8 mouse cellular contexts compared by ENCODE assay signal in genomic region chr15:12321788-12322621, GRCm38 (mm10). TPM values are rescaled to one million over a fixed set of nuclear protein-coding genes. Genes with fewer than 3 reads are reported as not detected.
A peak's percentile ranks its signal among the peaks of the same experiment; 100 is the strongest.
DNase-seq lines count a peak whose midpoint lies in the region; ATAC-seq and TF ChIP-seq lines count a peak whose summit lies in the region.

TSS of gene 1810049J17Rik (minus strand) at chr15:12321899.

- WGBS in forebrain, embryonic 14.5 days: under 1% methylated on average over 67 of the region's 70 CpGs
- under 1% methylated on average over 57 of the region's 70 CpGs for WGBS in hindbrain, embryonic 11.5 days
- WGBS in spleen, adult 2 months: under 1% methylated on average over 54 of the region's 70 CpGs

- H3K27ac ChIP-seq in bone marrow macrophage, adult 2 months (ENCODE audit: insufficient read depth, low read depth, low read length): peak within 1 kb of the TSS; percentile 82
- peak within 1 kb of the TSS; percentile 92 for H3K27ac ChIP-seq in forebrain, embryonic 14.5 days (ENCODE audit: low read depth, low read length)
- peak within 1 kb of the TSS; percentile 92 for H3K27ac ChIP-seq in hindbrain, embryonic 11.5 days (ENCODE audit: low read depth, low read length)
- peak within 1 kb of the TSS; percentile 92 for H3K27ac ChIP-seq in spleen, adult 2 months (ENCODE audit: insufficient read depth, low read length)

- H3K9me3 ChIP-seq in forebrain, embryonic 14.5 days (replicated peaks; ENCODE audit: control insufficient read depth, low read length): no peaks in the 10 kb centered on the region
- no peaks in the 10 kb centered on the region for H3K9me3 ChIP-seq in hindbrain, embryonic 11.5 days (ENCODE audit: control insufficient read depth, low read length)

- no peak for TF ChIP-seq CTCF in bone marrow macrophage, adult 2 months (IDR thresholded peaks at IDR 0.05; ENCODE audit: low read depth, low read length)
- TF ChIP-seq CTCF in spleen, adult 2 months (IDR thresholded peaks at IDR 0.05; ENCODE audit: extremely low read depth, insufficient read depth, insufficient read length, insufficient replicate concordance): no peak

- ATAC-seq in forebrain, embryonic 14.5 days: peak; percentile 49
- ATAC-seq in hindbrain, embryonic 11.5 days (ENCODE audit: low FRiP score): peak; percentile 39
- peak; percentile 23; the same call in 1 of the 2 replicates for ATAC-seq in megakaryocyte progenitor cell, adult 5-6 weeks (replicated peaks; ENCODE audit: poor library complexity)

- H3K27me3 ChIP-seq in forebrain, embryonic 14.5 days (replicated peaks; ENCODE audit: control insufficient read depth, insufficient read depth, low read length): no peaks in the 10 kb centered on the region
- H3K27me3 ChIP-seq in hindbrain, embryonic 11.5 days (ENCODE audit: control insufficient read depth, insufficient read depth, low read length): no peaks in the 10 kb centered on the region
- H3K27me3 ChIP-seq in spleen, adult 2 months (ENCODE audit: control insufficient read depth, insufficient read depth, low read length): no peaks in the 10 kb centered on the region; the same call in 1 of the 2 replicates

- H3K9ac ChIP-seq in forebrain, embryonic 14.5 days (ENCODE audit: low read length): peak within 1 kb of the TSS; percentile 97
- H3K9ac ChIP-seq in hindbrain, embryonic 11.5 days (ENCODE audit: low read depth, low read length): peak within 1 kb of the TSS; percentile 95

- no peaks in the 10 kb centered on the region for H3K36me3 ChIP-seq in forebrain, embryonic 14.5 days (ENCODE audit: control insufficient read depth, insufficient read depth, low read length)
- no peaks in the 10 kb centered on the region for H3K36me3 ChIP-seq in hindbrain, embryonic 11.5 days (ENCODE audit: control insufficient read depth, insufficient read depth, low read length)
- H3K36me3 ChIP-seq in spleen, adult 2 months (ENCODE audit: control insufficient read depth, insufficient read depth, low read length): no peaks in the 10 kb centered on the region

- H3K4me3 ChIP-seq in bone marrow macrophage, adult 2 months (ENCODE audit: insufficient read depth, low read length): peak within 1 kb of the TSS; percentile 99
- peak within 1 kb of the TSS; percentile 98 for H3K4me3 ChIP-seq in forebrain, embryonic 14.5 days (ENCODE audit: low read depth, low read length)
- H3K4me3 ChIP-seq in hindbrain, embryonic 11.5 days (ENCODE audit: low read depth, low read length): peak within 1 kb of the TSS; percentile 98
- peak within 1 kb of the TSS; percentile 92 for H3K4me3 ChIP-seq in spleen, adult 2 months (ENCODE audit: extremely low read depth, insufficient read depth, insufficient read length)

- intact Hi-C loops in left cerebral cortex, postnatal 25 days (cut with DNase I): loop anchor here (5.0 kb wide), 1 partner anchor 115 kb away; the partner anchor contains the start of gene Mtmr12

- no peak for TF ChIP-seq POLR2A in bone marrow macrophage, adult 2 months (IDR thresholded peaks at IDR 0.05; ENCODE audit: borderline replicate concordance, low read depth, low read length)
- no peak for TF ChIP-seq POLR2A in spleen, adult 2 months (IDR thresholded peaks at IDR 0.05; ENCODE audit: low read depth, low read length)

- H3K4me1 ChIP-seq in bone marrow macrophage, adult 2 months (ENCODE audit: control insufficient read depth, insufficient read depth, low read length): peaks cover 13% of the 10 kb centered on the region
- H3K4me1 ChIP-seq in forebrain, embryonic 14.5 days (ENCODE audit: control insufficient read depth, insufficient read depth, low read length): peaks cover 17% of the 10 kb centered on the region
- no peaks in the 10 kb centered on the region for H3K4me1 ChIP-seq in hindbrain, embryonic 11.5 days (replicated peaks; ENCODE audit: control insufficient read depth, insufficient read depth, low read length)
- peaks cover 5% of the 10 kb centered on the region for H3K4me1 ChIP-seq in spleen, adult 2 months (ENCODE audit: control insufficient read depth, insufficient read depth, insufficient read length)

- peak; percentile 61 for DNase-seq in embryo, embryonic 10 days (ENCODE audit: low spot score)
- no peak for DNase-seq in embryo, embryonic 9.5 days (ENCODE audit: extremely low spot score)
- peak; percentile 47 for DNase-seq in forebrain, embryonic 14.5 days (ENCODE audit: low spot score)
- peak; percentile 68 for DNase-seq in hindbrain, embryonic 11.5 days (ENCODE audit: low spot score)
- peak; percentile 37 to 41 for DNase-seq in left cerebral cortex, postnatal 25 days (ENCODE audit: low spot score in 2 of 2)
- DNase-seq in spleen, adult 2 months (ENCODE audit: low read depth in 1 of 2, low spot score in 2 of 2): peak; percentile 11 to 29

- H3K4me2 ChIP-seq in forebrain, embryonic 14.5 days (ENCODE audit: low read length): peak within 1 kb of the TSS; percentile 86
- peak within 1 kb of the TSS; percentile 80 for H3K4me2 ChIP-seq in hindbrain, embryonic 11.5 days (replicated peaks; ENCODE audit: low read depth, low read length)

RNA-seq across cellular contexts. Expression of gene 1810049J17Rik, which starts in this region (rescaled TPM):
- polyA plus RNA-seq in bone marrow macrophage, adult 2 months (2012; ENCODE audit: insufficient read depth, insufficient read length, missing spikeins): not detected in 2 replicates
- polyA plus RNA-seq in forebrain, embryonic 14.5 days (2014; fragmentation: Nextera tagmentation; extraction: Ambion mirVana): 1.2 and 1.6 TPM in 2 replicates
- polyA plus RNA-seq in hindbrain, embryonic 11.5 days (2014; fragmentation: Nextera tagmentation; extraction: Ambion mirVana): 1.0 TPM in 1 of 2 replicates, not detected in the other
- 1 to 10 TPM; 2.0 to 2.4 TPM for total RNA-seq in left cerebral cortex, postnatal 25 days (2021)
- not detected in 2 replicates for total RNA-seq in megakaryocyte progenitor cell, adult 5-6 weeks (2015)
- total RNA-seq in megakaryocyte progenitor cell, adult 5-6 weeks (2017): 0.58 TPM in 1 of 2 replicates, not detected in the other
- polyA plus RNA-seq in spleen, adult 2 months (2012; rRNA removed): 0.28 TPM in 1 of 2 replicates, not detected in the other

Comparison
In these comparisons a context has a peak if more than half of its experiments do, and no peak if none do; other contexts are left out.
1. Peak in ATAC-seq in megakaryocyte progenitor cell, adult 5-6 weeks; RNA of the gene not detected or under 1 TPM.
2. Peak in DNase-seq, H3K4me3 ChIP-seq and H3K27ac ChIP-seq in spleen, adult 2 months; RNA of the gene not detected or under 1 TPM.